Mouse (Mus musculus) kidney, postnatal 0 days (tissue): ENCODE data around the gene Slc38a2. TPM values are rescaled to one million over a fixed set of nuclear protein-coding genes. Genes with fewer than 3 reads are reported as not detected.

Experiments used
- ATAC-seq: fragments of 200-750 bp; cut with Nextera tagmentation; replicated peaks from 2 replicates; pipeline ENCODE4 v1.8.0; 2017; ENCODE audit warnings: low read depth, moderate number of reproducible peaks, moderate TSS enrichment, moderate library complexity; ENCODE audit not compliant: low FRiP score
- DNase-seq: peaks from one replicate; pipeline ENCODE4 v3.0.0-alpha.2; 2016; ENCODE audit warnings: low spot score
- H3K27ac ChIP-seq: fragments of 300-500 bp; sonication (generic); 2 replicates; pipeline ENCODE4 v1.5.1; 2014; ENCODE audit warnings: mild to moderate bottlenecking
- H3K27me3 ChIP-seq: fragments of 300-500 bp; sonication (generic); 2 replicates; pipeline ENCODE4 v1.6.1; 2014; ENCODE audit warnings: low read length, mixed read lengths; ENCODE audit not compliant: insufficient read depth
- H3K36me3 ChIP-seq: fragments of 300-500 bp; sonication (generic); 2 replicates; pipeline ENCODE4 v1.6.1; 2014; ENCODE audit warnings: low read length, mixed read lengths; ENCODE audit not compliant: insufficient read depth
- H3K4me1 ChIP-seq: fragments of 300-500 bp; sonication (generic); replicated peaks from 2 replicates; pipeline ENCODE4 v1.6.1; 2014; ENCODE audit warnings: antibody characterized with exemption, low read length, mixed read lengths; ENCODE audit not compliant: insufficient read depth
- H3K4me2 ChIP-seq: fragments of 300-500 bp; sonication (generic); 2 replicates; pipeline ENCODE4 v1.6.1; 2014; ENCODE audit warnings: mild to moderate bottlenecking, low read length, moderate library complexity, mixed read lengths
- H3K4me3 ChIP-seq: fragments of 300-500 bp; sonication (generic); replicated peaks from 2 replicates; pipeline ENCODE4 v1.5.1; 2014; ENCODE audit warnings: low read depth, low read length
- H3K9ac ChIP-seq: fragments of 300-500 bp; sonication (generic); 2 replicates; pipeline ENCODE4 v1.6.1; 2014; ENCODE audit warnings: low read depth, low read length
- H3K9me3 ChIP-seq: fragments of 300-500 bp; sonication (generic); replicated peaks from 2 replicates; pipeline ENCODE4 v1.6.1; 2016; ENCODE audit warnings: low read length, inconsistent platforms, mixed read lengths
- CTCF ChIP-seq: IDR thresholded peaks from 2 replicates; pipeline ENCODE4 v1.5.1; 2016; ENCODE audit warnings: antibody characterized with exemption, low read depth, mild to moderate bottlenecking, moderate library complexity
- WGBS: fragments of 180-500 bp; shearing (Covaris S2); extraction: QIAGEN DNeasy Blood & Tissue Kit; methylation state at CpG from one replicate; pipeline ENCODE4 v1.1.7; 2014; 5-methylcytosine and 5-hydroxymethylcytosine counted together
- polyA plus RNA-seq: library from polyadenylated mRNA; unstranded; fragments of >200 nt; fragmentation: Nextera tagmentation; extraction: Ambion mirVana; gene quantifications from 2 replicates; pipeline ENCODE4 v1.2.1, GENCODE M21; 2015

Slc38a2 gene
- polyA plus RNA-seq, 1 experiment from 2014 or later: 111 TPM

DNA sequence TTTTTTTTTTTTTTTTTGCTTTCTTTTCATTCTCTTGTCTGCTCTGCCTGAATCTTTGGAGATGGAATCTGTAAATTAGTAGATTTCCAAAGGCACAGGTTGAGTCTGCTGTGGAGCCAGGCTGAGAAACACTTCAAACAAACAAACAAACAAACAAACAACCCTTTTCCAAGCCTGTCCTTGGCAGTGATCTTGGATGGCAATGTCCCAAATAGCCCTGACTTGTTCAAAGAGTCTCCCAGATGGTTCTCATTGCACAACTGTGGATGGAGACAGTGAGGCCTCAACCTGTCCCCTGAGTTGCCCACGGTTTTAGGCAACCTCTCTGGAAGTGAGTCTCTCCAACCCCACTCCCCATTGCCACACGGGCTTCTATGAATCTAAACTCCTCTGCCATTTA, 60.9 kb downstream of the Slc38a2 start:
- H3K27ac ChIP-seq: no peak overlapping the region
- H3K4me1 ChIP-seq: no peaks in the 10 kb centered on the region; the same call in 1 of the 2 replicates
- ATAC-seq (no peak), DNase-seq (no peak)
- no peak overlapping the region for H3K9ac ChIP-seq
- H3K9me3 ChIP-seq: no peaks in the 10 kb centered on the region
- H3K27me3 ChIP-seq: no peaks in the 10 kb centered on the region
- no peak for TF ChIP-seq CTCF
- no peak overlapping the region for H3K4me3 ChIP-seq
- H3K36me3 ChIP-seq: no peaks in the 10 kb centered on the region
- WGBS: 61% methylated on average over 2 of the region's 2 CpGs
- no peak overlapping the region for H3K4me2 ChIP-seq

GRCm38 (mm10) chr15:96638173-96638572, 61.4 kb downstream of the Slc38a2 start:
- no peaks in the 10 kb centered on the region for H3K9me3 ChIP-seq
- H3K4me2 ChIP-seq: no peak overlapping the region
- TF ChIP-seq CTCF: no peak
- peak; percentile 25; the same call in 1 of the 2 replicates for ATAC-seq
- no peak overlapping the region for H3K4me3 ChIP-seq
- H3K4me1 ChIP-seq: no peaks in the 10 kb centered on the region; the same call in 1 of the 2 replicates
- H3K36me3 ChIP-seq: no peaks in the 10 kb centered on the region
- no peaks in the 10 kb centered on the region for H3K27me3 ChIP-seq
- H3K27ac ChIP-seq: no peak overlapping the region
- 37% methylated on average over 10 of the region's 10 CpGs for WGBS
- DNase-seq: peak; percentile 71
- H3K9ac ChIP-seq: no peak overlapping the region

Other genes starting within 250 kb of the Slc38a2 start
- gene Scaf11, start 238.9 kb downstream of the Slc38a2 start, polyA plus RNA-seq: 80.0 and 81.5 TPM in 2 replicates
- gene Slc38a1, start 56.8 kb downstream of the Slc38a2 start, polyA plus RNA-seq: 44.3 and 56.2 TPM in 2 replicates